Mouse (Mus musculus): ENCODE measurements around the gene Ppp1r18. TPM values are rescaled to one million over a fixed set of nuclear protein-coding genes. Genes with fewer than 3 reads are reported as not detected.

Ppp1r18 gene
- polyA plus RNA-seq, 1 experiment from 2014 or later, result 18.9 TPM

- peaks cover 42% of the 10 kb centered on the region for H3K4me1 ChIP-seq (ENCODE audit: control insufficient read depth, insufficient read depth, low read depth, low read length)
- peak overlapping the region; percentile 95 for H3K4me2 ChIP-seq (ENCODE audit: low read length)
- peak; percentile 35 for ATAC-seq
- WGBS, result under 1% methylated on average over 24 of the region's 38 CpGs
- H3K9me3 ChIP-seq (ENCODE audit: control insufficient read depth, low read length), result no peaks in the 10 kb centered on the region
- H3K27ac ChIP-seq (ENCODE audit: low read depth, low read length), result peak overlapping the region; percentile 98
- H3K27me3 ChIP-seq (replicated peaks; ENCODE audit: control insufficient read depth, insufficient read depth, low read length), result no peaks in the 10 kb centered on the region
- H3K9ac ChIP-seq (ENCODE audit: low read depth, low read length), result peak overlapping the region; percentile 95
- peak overlapping the region; percentile 74 for H3K4me3 ChIP-seq (ENCODE audit: low read length)
- H3K36me3 ChIP-seq (ENCODE audit: control insufficient read depth, insufficient read depth, low read length), result peaks cover 3% of the 10 kb centered on the region
Observed at GRCm38 (mm10) chr17:35866281-35866831, 963 bp downstream of the Ppp1r18 start.

GRCm38 (mm10) chr17:35866911-35867890 lies 1.8 kb downstream of the Ppp1r18 start:
- Histone ChIP-seq H3K9me3 (ENCODE audit: control insufficient read depth, low read length) (no peaks in the 10 kb centered on the region), H3K27ac (ENCODE audit: low read depth, low read length) (peak overlapping the region; percentile 98), H3K36me3 (ENCODE audit: control insufficient read depth, insufficient read depth, low read length) (peaks cover 4% of the 10 kb centered on the region), H3K4me1 (ENCODE audit: control insufficient read depth, insufficient read depth, low read depth, low read length) (peaks cover 43% of the 10 kb centered on the region), H3K27me3 (replicated peaks; ENCODE audit: control insufficient read depth, insufficient read depth, low read length) (no peaks in the 10 kb centered on the region), H3K4me3 (ENCODE audit: low read length) (peak overlapping the region; percentile 74), H3K4me2 (ENCODE audit: low read length) (peak overlapping the region; percentile 95), H3K9ac (ENCODE audit: low read depth, low read length) (peak overlapping the region; percentile 95)
- no peak for ATAC-seq
- WGBS, result 5% methylated on average over 26 of the region's 26 CpGs

GRCm38 (mm10) chr17:35868165-35868820 lies 2.9 kb downstream of the Ppp1r18 start:
- Histone ChIP-seq H3K27ac (ENCODE audit: low read depth, low read length) (peak overlapping the region; percentile 54), H3K4me3 (ENCODE audit: low read length) (peak overlapping the region; percentile 74), H3K9me3 (ENCODE audit: control insufficient read depth, low read length) (no peaks in the 10 kb centered on the region), H3K4me2 (ENCODE audit: low read length) (peak overlapping the region; percentile 95), H3K9ac (ENCODE audit: low read depth, low read length) (peak overlapping the region; percentile 95), H3K4me1 (ENCODE audit: control insufficient read depth, insufficient read depth, low read depth, low read length) (peaks cover 48% of the 10 kb centered on the region), H3K36me3 (ENCODE audit: control insufficient read depth, insufficient read depth, low read length) (peaks cover 4% of the 10 kb centered on the region), H3K27me3 (replicated peaks; ENCODE audit: control insufficient read depth, insufficient read depth, low read length) (no peaks in the 10 kb centered on the region)
- WGBS, result 22% methylated on average over 8 of the region's 17 CpGs
- ATAC-seq, result 0 out of 2 replicates have a peak, but pooled peaks have one; percentile 5

GRCm38 (mm10) chr17:35868961-35869345 lies 3.6 kb downstream of the Ppp1r18 start:
- Histone ChIP-seq H3K4me1 (ENCODE audit: control insufficient read depth, insufficient read depth, low read depth, low read length) (peaks cover 52% of the 10 kb centered on the region), H3K4me2 (ENCODE audit: low read length) (peak overlapping the region; percentile 95), H3K9me3 (ENCODE audit: control insufficient read depth, low read length) (no peaks in the 10 kb centered on the region), H3K4me3 (ENCODE audit: low read length) (peak overlapping the region; percentile 74), H3K27ac (ENCODE audit: low read depth, low read length) (peak overlapping the region; percentile 4; the same call in 1 of the 2 replicates), H3K9ac (ENCODE audit: low read depth, low read length) (peak overlapping the region; percentile 95), H3K36me3 (ENCODE audit: control insufficient read depth, insufficient read depth, low read length) (peaks cover 4% of the 10 kb centered on the region), H3K27me3 (replicated peaks; ENCODE audit: control insufficient read depth, insufficient read depth, low read length) (no peaks in the 10 kb centered on the region)
- no peak for ATAC-seq
- WGBS, result 6% methylated on average over 6 of the region's 7 CpGs

- Histone ChIP-seq H3K9ac (ENCODE audit: low read depth, low read length) (peak overlapping the region; percentile 95), H3K27ac (ENCODE audit: low read depth, low read length) (peak overlapping the region; percentile 60), H3K9me3 (ENCODE audit: control insufficient read depth, low read length) (no peaks in the 10 kb centered on the region), H3K36me3 (ENCODE audit: control insufficient read depth, insufficient read depth, low read length) (peaks cover 4% of the 10 kb centered on the region), H3K27me3 (replicated peaks; ENCODE audit: control insufficient read depth, insufficient read depth, low read length) (no peaks in the 10 kb centered on the region), H3K4me1 (ENCODE audit: control insufficient read depth, insufficient read depth, low read depth, low read length) (peaks cover 50% of the 10 kb centered on the region), H3K4me2 (ENCODE audit: low read length) (peak overlapping the region; percentile 95), H3K4me3 (ENCODE audit: low read length) (peak overlapping the region; percentile 74)
- WGBS, result 5% methylated on average over 7 of the region's 7 CpGs
- ATAC-seq, result no peak
Observed at GRCm38 (mm10) chr17:35869346-35870067, 4.1 kb downstream of the Ppp1r18 start.

GRCm38 (mm10) chr17:35870151-35870883 lies 4.9 kb downstream of the Ppp1r18 start:
- WGBS, result 65% methylated on average over 9 of the region's 9 CpGs
- peaks cover 8% of the 10 kb centered on the region for H3K36me3 ChIP-seq (ENCODE audit: control insufficient read depth, insufficient read depth, low read length)
- peak overlapping the region; percentile 3; the same call in 1 of the 2 replicates for H3K27ac ChIP-seq (ENCODE audit: low read depth, low read length)

GRCm38 (mm10) chr17:35870884-35871696 lies 5.7 kb downstream of the Ppp1r18 start:
- peaks cover 43% of the 10 kb centered on the region for H3K4me1 ChIP-seq (ENCODE audit: control insufficient read depth, insufficient read depth, low read depth, low read length)
- no peak overlapping the region; the same call in 1 of the 2 replicates for H3K27ac ChIP-seq (ENCODE audit: low read depth, low read length)
- peak overlapping the region; percentile 5; the same call in 1 of the 2 replicates for H3K9ac ChIP-seq (ENCODE audit: low read depth, low read length)
- no peaks in the 10 kb centered on the region for H3K9me3 ChIP-seq (ENCODE audit: control insufficient read depth, low read length)
- H3K27me3 ChIP-seq (replicated peaks; ENCODE audit: control insufficient read depth, insufficient read depth, low read length), result no peaks in the 10 kb centered on the region
- H3K4me3 ChIP-seq (ENCODE audit: low read length), result peak overlapping the region; percentile 74
- 84% methylated on average over 8 of the region's 8 CpGs for WGBS
- H3K36me3 ChIP-seq (ENCODE audit: control insufficient read depth, insufficient read depth, low read length), result peaks cover 12% of the 10 kb centered on the region
- ATAC-seq, result no peak
- H3K4me2 ChIP-seq (ENCODE audit: low read length), result peak overlapping the region; percentile 95

More at GRCm38 (mm10) chr17:35870151-35870883, 4.9 kb downstream of the Ppp1r18 start:
- H3K4me3 ChIP-seq (ENCODE audit: low read length), result peak overlapping the region; percentile 74
- no peaks in the 10 kb centered on the region for H3K9me3 ChIP-seq (ENCODE audit: control insufficient read depth, low read length)
- H3K27me3 ChIP-seq (replicated peaks; ENCODE audit: control insufficient read depth, insufficient read depth, low read length), result no peaks in the 10 kb centered on the region
- peaks cover 43% of the 10 kb centered on the region for H3K4me1 ChIP-seq (ENCODE audit: control insufficient read depth, insufficient read depth, low read depth, low read length)
- peak overlapping the region; percentile 95 for H3K4me2 ChIP-seq (ENCODE audit: low read length)
- no peak for ATAC-seq
- H3K9ac ChIP-seq (ENCODE audit: low read depth, low read length), result peak overlapping the region; percentile 95
